Mouse (Mus musculus) ovary, postnatal 10 days (tissue): ENCODE measurements at regions not wholly inside any gene's neighbourhood (a gene's known extent, or its start where the extent isn't known, plus 50 kb on each side); places are given as distances from the start of the nearest gene placed in this dataset.

Experiments used
- DNase-seq: peaks from one replicate; pipeline ENCODE4 v3.0.0; 2022; ENCODE audit warnings: low spot score

- DNase-seq: no peak
Observed at GRCm38 (mm10) chr19:6645912-6646311, 103.1 kb upstream of the Slc22a12 start.

GRCm38 (mm10) chr19:6644871-6645270 lies 102.0 kb upstream of the Slc22a12 start:
- no peak for DNase-seq

GRCm38 (mm10) chr19:6639681-6640080 lies 96.8 kb upstream of the Slc22a12 start:
- DNase-seq: no peak

GRCm38 (mm10) chr19:6633400-6633799 lies 90.6 kb upstream of the Slc22a12 start:
- DNase-seq: no peak

GRCm38 (mm10) chr19:6631817-6632216 lies 89.0 kb upstream of the Slc22a12 start:
- no peak for DNase-seq

- no peak for DNase-seq
Observed at GRCm38 (mm10) chr19:6630613-6630940, 87.7 kb upstream of the Slc22a12 start.

- DNase-seq: no peak
Observed at GRCm38 (mm10) chr19:6629911-6630612, 87.2 kb upstream of the Slc22a12 start.

- no peak for DNase-seq
Observed at GRCm38 (mm10) chr19:6625574-6625973, 82.7 kb upstream of the Slc22a12 start.

GRCm38 (mm10) chr19:6621023-6621422 lies 78.2 kb upstream of the Slc22a12 start:
- DNase-seq: no peak

- DNase-seq: no peak
Observed at GRCm38 (mm10) chr19:6619546-6619945, 76.7 kb upstream of the Slc22a12 start.

- no peak for DNase-seq
Observed at GRCm38 (mm10) chr19:6616659-6617058, 73.8 kb upstream of the Slc22a12 start.

GRCm38 (mm10) chr19:6612441-6612840 lies 69.6 kb upstream of the Slc22a12 start:
- DNase-seq: no peak

- no peak for DNase-seq
Observed at GRCm38 (mm10) chr19:6611921-6612320, 69.1 kb upstream of the Slc22a12 start.

GRCm38 (mm10) chr19:6610715-6611114 lies 67.9 kb upstream of the Slc22a12 start:
- no peak for DNase-seq

- DNase-seq: no peak
Observed at GRCm38 (mm10) chr19:6610051-6610450, 67.2 kb upstream of the Slc22a12 start.

- no peak for DNase-seq
Observed at GRCm38 (mm10) chr19:6607501-6607900, 64.7 kb upstream of the Slc22a12 start.

- no peak for DNase-seq
Observed at GRCm38 (mm10) chr19:6606667-6607066, 63.8 kb upstream of the Slc22a12 start.

GRCm38 (mm10) chr19:6604702-6605101 lies 61.9 kb upstream of the Slc22a12 start:
- no peak for DNase-seq

GRCm38 (mm10) chr19:6600873-6601530 lies 58.2 kb upstream of the Slc22a12 start:
- DNase-seq: no peak

- no peak for DNase-seq
Observed at GRCm38 (mm10) chr19:6599281-6599680, 56.4 kb upstream of the Slc22a12 start.

GRCm38 (mm10) chr19:6598186-6598585 lies 55.4 kb upstream of the Slc22a12 start:
- DNase-seq: no peak

GRCm38 (mm10) chr19:6595801-6596200 lies 53.0 kb upstream of the Slc22a12 start:
- no peak for DNase-seq
